Mouse (Mus musculus) bone marrow, adult 2 months (tissue): ENCODE measurements around the gene Vti1b.

Source experiments
- CTCF ChIP-seq: fragments of 200-500 bp; IDR thresholded peaks from 2 replicates; pipeline ENCODE4 v1.5.1; 2011; ENCODE audit warnings: low read length, control low read depth; ENCODE audit not compliant: control insufficient read depth, insufficient read depth
- POLR2A ChIP-seq: fragments of 200-500 bp; IDR thresholded peaks from 2 replicates; pipeline ENCODE4 v1.6.1; 2011; ENCODE audit warnings: low read depth, mild to moderate bottlenecking, control low read depth, low read length, borderline replicate concordance; ENCODE audit not compliant: control insufficient read depth

DNA sequence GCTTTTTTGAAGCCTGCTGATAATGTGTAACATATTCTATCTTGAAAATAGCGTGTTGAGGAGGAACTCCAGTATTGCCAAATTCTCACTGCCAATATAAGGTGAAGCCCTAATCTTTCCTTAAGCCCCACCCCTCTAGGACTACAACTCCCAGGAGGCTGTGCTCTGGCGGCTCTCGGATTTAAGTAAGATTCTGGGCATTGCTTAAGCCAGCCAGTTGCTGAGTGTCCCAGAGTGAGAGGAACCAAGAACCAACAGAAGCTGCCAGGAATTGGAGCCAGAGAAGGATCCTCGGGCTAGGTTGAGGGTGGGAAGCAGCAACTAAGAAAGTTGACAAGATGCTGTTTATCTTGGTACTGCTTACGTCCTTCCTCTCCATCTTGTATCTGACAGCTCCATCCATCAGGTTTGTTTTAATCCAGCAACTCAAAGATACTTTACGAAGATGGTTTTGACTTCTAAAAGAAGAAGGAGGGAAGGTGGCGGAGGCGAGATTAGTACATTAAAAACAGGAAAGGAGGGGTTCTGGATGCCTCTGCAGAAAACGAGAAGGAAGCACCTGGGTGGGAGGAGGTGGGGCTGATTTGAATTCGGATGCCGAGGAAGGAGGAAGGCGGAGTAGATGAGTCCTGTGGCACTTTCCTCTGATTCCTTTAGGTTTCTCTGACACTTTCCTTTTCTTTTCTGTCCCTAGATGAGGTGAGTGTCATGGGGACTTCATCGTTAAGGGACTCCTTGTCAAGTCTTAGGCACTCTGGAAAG lies 36.4 kb upstream of the Vti1b start, which contains the start of gene Rdh12:
- TF ChIP-seq POLR2A (no peak), CTCF (no peak)
